Mouse (Mus musculus): ENCODE measurements around the gene Aadacl3. TPM values are rescaled to one million over a fixed set of nuclear protein-coding genes. Genes with fewer than 3 reads are reported as not detected.

Aadacl3 gene
- total and polyA plus RNA-seq, 3 experiments = not detected

DNA sequence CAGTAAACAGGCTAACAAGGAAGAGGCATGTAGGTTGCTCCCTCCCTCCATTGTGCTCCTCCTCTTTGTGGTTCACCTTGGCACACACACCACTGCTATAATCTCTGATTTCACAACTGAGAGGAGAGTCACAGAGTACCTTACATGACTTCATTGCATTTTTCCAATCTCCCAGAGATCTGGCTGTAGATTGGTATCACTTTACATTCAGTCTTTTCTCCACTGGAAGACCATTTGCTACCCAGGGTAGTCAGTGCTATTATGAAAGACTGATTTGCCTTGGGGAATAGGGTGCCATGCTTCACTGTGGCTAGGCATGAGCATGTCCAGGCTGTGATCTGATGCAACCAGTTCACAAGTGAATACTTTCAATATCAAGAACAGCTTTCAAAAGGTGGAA lies 29.8 kb upstream of the Aadacl3 start:
- H3K27ac ChIP-seq (ENCODE audit: insufficient read depth, low read depth) = no peak overlapping the region
- no peaks in the 10 kb centered on the region for H3K79me2 ChIP-seq (replicated peaks; ENCODE audit: control insufficient read depth, extremely low read depth, insufficient read depth, poor library complexity, severe bottlenecking)
- TF ChIP-seq MAX (IDR thresholded peaks at IDR 0.05; ENCODE audit: low read length) = no peak
- TF ChIP-seq RAD21 (IDR thresholded peaks at IDR 0.05; ENCODE audit: low read depth, low read length) = no peak
- TF ChIP-seq JUN (IDR thresholded peaks at IDR 0.05; ENCODE audit: insufficient read depth, low read depth, low read length) = no peak
- TF ChIP-seq RCOR1 (conservative IDR thresholded peaks at IDR 0.05; ENCODE audit: low read depth, low read length) = no peak
- no peak for TF ChIP-seq MEF2A (IDR thresholded peaks at IDR 0.05; ENCODE audit: borderline replicate concordance, low read depth, low read length)
- TF ChIP-seq USF2 (conservative IDR thresholded peaks at IDR 0.05; ENCODE audit: low read depth, low read length) = no peak
- no peak for TF ChIP-seq MYC (IDR thresholded peaks at IDR 0.05; ENCODE audit: low read depth, low read length)
- no peak for TF ChIP-seq CHD1 (IDR thresholded peaks at IDR 0.05; ENCODE audit: low read depth, low read length)
- TF ChIP-seq TCF12 (IDR thresholded peaks at IDR 0.05; ENCODE audit: low read depth, low read length) = no peak
- TF ChIP-seq UBTF (IDR thresholded peaks at IDR 0.05; ENCODE audit: low read depth, low read length) = no peak
- TF ChIP-seq BHLHE40 (IDR thresholded peaks at IDR 0.05; ENCODE audit: low read depth, low read length) = no peak
- no peak for TF ChIP-seq ETS1 (conservative IDR thresholded peaks at IDR 0.05; ENCODE audit: low read depth, low read length)
- TF ChIP-seq POLR2A (IDR thresholded peaks at IDR 0.05; ENCODE audit: low read depth, low read length) = no peak
- no peak for TF ChIP-seq EP300 (IDR thresholded peaks at IDR 0.05; ENCODE audit: low read length)
- peaks cover 13% of the 10 kb centered on the region for H3K27me3 ChIP-seq (replicated peaks)
- dilution Hi-C loops (cut with MboI; ENCODE audit: extremely low pct_ligation_motif_present, extremely low pct_unique_long_range_greater_than_20kb, low sequenced_read_pairs) (no loop called here), in situ Hi-C loops (cut with MboI; ENCODE audit: low pct_ligation_motif_present, low pct_unique_long_range_greater_than_20kb, low sequenced_read_pairs) (no loop called here)
- H3K9ac ChIP-seq (ENCODE audit: insufficient read depth, low read depth) = no peak overlapping the region
- H3K4me1 ChIP-seq (ENCODE audit: control insufficient read depth in 1 of 2, insufficient read depth in 2 of 2) = no peaks in the 10 kb centered on the region
- H3K4me2 ChIP-seq (ENCODE audit: insufficient read depth, low read depth, poor library complexity, severe bottlenecking) = no peak overlapping the region
- H3K36me3 ChIP-seq (replicated peaks in 1 of 2; ENCODE audit: control insufficient read depth in 1 of 2, insufficient read depth in 1 of 2, low read length in 1 of 2) = no peaks in the 10 kb centered on the region
- no peak for DNase-seq (ENCODE audit: extremely low read depth)
- no peak overlapping the region for H3K4me3 ChIP-seq (replicated peaks in 1 of 3; ENCODE audit: low read depth in 2 of 3, low read length in 2 of 3, poor library complexity in 1 of 3)
- H3K9me3 ChIP-seq (replicated peaks; ENCODE audit: low read length) = peaks cover 12% of the 10 kb centered on the region

DNA sequence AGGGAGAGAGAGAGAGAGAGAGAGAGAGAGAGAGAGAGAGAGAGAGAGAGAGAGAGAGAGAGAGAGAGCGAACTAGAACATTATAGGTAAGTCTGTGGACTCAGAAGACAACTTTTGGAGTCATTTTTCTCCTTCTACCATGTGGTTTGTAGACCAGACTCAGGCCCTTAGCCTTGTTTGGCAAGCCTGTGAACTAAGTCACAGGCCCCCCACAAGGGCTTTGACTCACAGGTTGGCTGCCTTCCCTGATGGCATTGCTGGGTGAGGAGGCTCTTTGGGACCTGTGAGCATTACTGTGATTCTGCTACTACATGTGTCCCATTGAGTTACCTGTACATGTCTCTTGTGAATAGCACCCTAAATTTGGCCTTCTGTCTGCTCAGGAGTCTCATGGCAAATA lies 4.5 kb upstream of the Aadacl3 start:
- no peak overlapping the region for H3K4me3 ChIP-seq (replicated peaks in 1 of 3; ENCODE audit: low read depth in 2 of 3, low read length in 2 of 3, poor library complexity in 1 of 3)
- H3K36me3 ChIP-seq (replicated peaks in 1 of 2; ENCODE audit: control insufficient read depth in 1 of 2, insufficient read depth in 1 of 2, low read length in 1 of 2) = no peaks in the 10 kb centered on the region
- H3K79me2 ChIP-seq (replicated peaks; ENCODE audit: control insufficient read depth, extremely low read depth, insufficient read depth, poor library complexity, severe bottlenecking) = no peaks in the 10 kb centered on the region
- H3K9me3 ChIP-seq (replicated peaks; ENCODE audit: low read length) = peaks cover 18% of the 10 kb centered on the region
- TF ChIP-seq JUN (IDR thresholded peaks at IDR 0.05; ENCODE audit: insufficient read depth, low read depth, low read length) = no peak
- no peak for TF ChIP-seq E2F4 (IDR thresholded peaks at IDR 0.05; ENCODE audit: insufficient replicate concordance, low read depth, low read length)
- TF ChIP-seq SMC3 (IDR thresholded peaks at IDR 0.05; ENCODE audit: low read depth, low read length) = no peak
- no peak for TF ChIP-seq NRF1 (IDR thresholded peaks at IDR 0.05; ENCODE audit: low read depth, low read length)
- TF ChIP-seq EP300 (IDR thresholded peaks at IDR 0.05; ENCODE audit: low read length) = no peak
- DNase-seq (ENCODE audit: extremely low read depth) = no peak
- H3K27ac ChIP-seq (ENCODE audit: insufficient read depth, low read depth) = no peak overlapping the region
- in situ Hi-C loops (cut with MboI; ENCODE audit: low pct_ligation_motif_present, low pct_unique_long_range_greater_than_20kb, low sequenced_read_pairs) = no loop called here
- H3K4me1 ChIP-seq (ENCODE audit: control insufficient read depth in 1 of 2, insufficient read depth in 2 of 2) = no peaks in the 10 kb centered on the region
- no peak overlapping the region for H3K4me2 ChIP-seq (ENCODE audit: insufficient read depth, low read depth, poor library complexity, severe bottlenecking)
- no peak overlapping the region for H3K9ac ChIP-seq (ENCODE audit: insufficient read depth, low read depth)
- dilution Hi-C loops (cut with MboI; ENCODE audit: extremely low pct_ligation_motif_present, extremely low pct_unique_long_range_greater_than_20kb, low sequenced_read_pairs) = no loop called here
- H3K27me3 ChIP-seq (replicated peaks) = peaks cover 9% of the 10 kb centered on the region
